Mouse (Mus musculus) cortical plate, adult 2 months (tissue): ENCODE results near the gene Rpl5. TPM values are rescaled to one million over a fixed set of nuclear protein-coding genes. Genes with fewer than 3 reads are reported as not detected.
"Not testable (repeated sequence)": the region's sequence is repeated elsewhere in the genome, so short reads cannot be mapped to it uniquely, and the experiment has no call there.

Source experiments
- H3K27ac ChIP-seq: fragments of 200-500 bp; 2 replicates; pipeline ENCODE4 v1.5.1; 2012; ENCODE audit warnings: low read length, control low read depth, inconsistent platforms; ENCODE audit not compliant: insufficient read depth
- H3K4me1 ChIP-seq: fragments of 200-500 bp; 2 replicates; pipeline ENCODE4 v1.6.1; 2011; ENCODE audit warnings: low read length; ENCODE audit not compliant: control insufficient read depth, insufficient read depth
- H3K4me3 ChIP-seq: fragments of 200-500 bp; 2 replicates; pipeline ENCODE4 v1.5.1; 2011; ENCODE audit warnings: mild to moderate bottlenecking, low read length, control low read depth; ENCODE audit not compliant: insufficient read depth
- CTCF ChIP-seq: fragments of 200-500 bp; IDR thresholded peaks from 2 replicates; pipeline ENCODE4 v1.5.1; 2011; ENCODE audit warnings: mild to moderate bottlenecking, control low read depth, low read length; ENCODE audit not compliant: insufficient read depth; ENCODE audit errors: extremely low read depth
- POLR2A ChIP-seq: fragments of 200-500 bp; IDR thresholded peaks from 2 replicates; pipeline ENCODE4 v1.6.1; 2011; ENCODE audit warnings: mild to moderate bottlenecking, low read length, control low read depth; ENCODE audit not compliant: insufficient read depth; ENCODE audit errors: extremely low read depth
- polyA plus RNA-seq: library from polyadenylated mRNA; depleted of rRNA; stranded (reverse); fragments of >200 nt; gene quantifications from 2 replicates; pipeline ENCODE4 v1.2.3, GENCODE M21; 2012

The Rpl5 gene
- polyA plus RNA-seq, 1 experiment: 82.5 TPM

DNA sequence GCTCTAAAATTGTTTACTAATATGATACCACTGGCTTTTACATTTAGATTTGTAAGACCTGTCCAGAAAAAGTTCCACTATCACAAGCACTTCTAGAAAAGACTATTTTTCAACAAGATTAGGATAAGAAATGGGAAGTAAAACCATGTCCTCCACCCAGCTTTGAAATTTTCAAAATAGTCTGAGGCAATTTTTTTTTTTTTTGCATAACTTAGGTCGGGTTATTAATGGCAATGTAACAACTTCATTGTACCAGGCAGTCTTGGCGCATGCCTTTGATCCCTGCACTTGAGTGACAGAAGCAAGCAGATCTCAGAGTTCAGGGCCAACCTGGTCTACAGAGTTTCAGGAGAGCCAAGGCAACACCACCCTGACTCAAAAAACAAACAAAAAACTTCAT lies 30.6 kb upstream of the Rpl5 start:
- H3K4me1 ChIP-seq: peaks cover 4% of the 10 kb centered on the region
- no peak for TF ChIP-seq POLR2A
- TF ChIP-seq CTCF: no peak
- H3K4me3 ChIP-seq: no peak overlapping the region; the same call in 1 of the 2 replicates
- no peak overlapping the region for H3K27ac ChIP-seq

DNA sequence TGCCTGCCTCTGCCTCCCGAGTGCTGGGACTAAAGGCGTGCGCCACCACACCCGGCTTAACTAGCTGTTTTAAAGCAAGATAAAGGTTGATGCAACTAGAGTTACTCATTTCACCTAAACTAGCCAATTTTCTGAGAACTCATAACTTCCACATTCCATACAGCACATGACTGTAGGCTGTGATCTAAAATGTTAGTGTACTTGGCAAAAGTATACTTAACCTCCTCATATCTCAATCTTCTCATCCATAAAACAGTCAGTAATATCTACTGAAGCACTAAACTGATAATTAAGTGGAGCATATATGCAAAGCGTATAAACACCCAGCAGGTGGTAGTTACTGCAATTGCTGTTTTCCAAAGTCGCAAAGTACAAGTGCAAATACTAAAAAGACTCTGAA lies 27.0 kb upstream of the Rpl5 start:
- Histone ChIP-seq H3K27ac (no peak overlapping the region), H3K4me3 (peak overlapping the region; percentile 33)
- TF ChIP-seq POLR2A (no peak), CTCF (no peak)

DNA sequence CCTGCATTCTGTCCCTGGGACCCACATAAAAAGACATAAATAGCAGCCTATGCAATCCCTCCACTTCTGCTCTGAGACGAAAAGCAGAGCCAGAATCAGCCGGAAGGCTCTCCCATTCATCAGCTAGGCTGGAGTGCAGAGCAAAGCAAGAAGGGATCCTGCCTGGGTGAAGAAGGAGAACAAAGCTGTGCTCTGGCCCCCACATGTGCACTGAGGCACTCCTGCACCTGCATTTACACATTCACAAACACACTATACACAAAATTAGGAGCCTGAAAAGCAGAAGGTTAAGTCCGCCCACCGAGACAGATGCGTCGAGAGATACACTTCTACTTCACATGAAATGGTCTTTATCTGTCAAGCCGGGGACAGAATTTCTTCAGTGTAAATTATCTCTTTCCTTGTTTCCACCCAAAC lies 26.4 kb upstream of the Rpl5 start:
- peak overlapping the region; percentile 33 for H3K4me3 ChIP-seq
- H3K27ac ChIP-seq: 0 out of 2 replicates have a peak overlapping the region, but pooled peaks have one; percentile 0
- TF ChIP-seq CTCF (no peak), POLR2A (peak; percentile 63; the same call in 1 of the 2 replicates)
- peaks cover 2% of the 10 kb centered on the region; the same call in 1 of the 2 replicates for H3K4me1 ChIP-seq

More for the DNA sequence above, 27.0 kb upstream of the Rpl5 start:
- peaks cover 2% of the 10 kb centered on the region; the same call in 1 of the 2 replicates for H3K4me1 ChIP-seq

DNA sequence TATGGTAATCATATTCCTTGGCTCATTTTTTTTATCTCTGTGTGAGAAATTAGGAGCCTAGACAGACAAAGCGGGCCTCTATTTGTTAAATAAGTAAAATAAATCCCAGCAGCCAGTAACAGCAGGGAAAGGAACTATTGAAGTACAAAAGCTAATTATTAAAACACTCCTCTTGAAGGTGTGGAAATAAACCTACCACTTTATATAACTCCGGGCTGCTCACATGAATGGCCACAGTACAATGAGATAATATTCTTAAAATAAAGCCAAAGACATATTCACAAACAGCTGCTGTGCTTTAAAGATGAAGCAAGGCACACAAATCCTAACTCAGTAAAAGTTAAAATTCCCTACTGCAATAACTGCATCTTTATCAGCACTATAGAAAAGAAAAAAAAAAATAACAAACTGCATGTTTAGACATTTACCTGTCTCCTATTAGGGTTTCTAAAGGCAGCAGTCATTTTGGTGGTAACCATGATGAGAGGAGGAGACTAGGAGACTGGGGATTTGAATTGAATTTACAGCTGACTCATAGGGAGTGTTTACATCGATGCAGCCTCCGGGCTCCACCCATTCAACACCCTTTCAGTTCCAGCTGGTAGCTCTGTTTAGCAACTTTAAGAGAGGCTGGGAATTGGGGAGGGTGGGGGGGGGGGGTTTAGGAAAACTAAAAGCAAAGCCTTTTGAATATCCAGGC lies 25.6 kb upstream of the Rpl5 start, which contains the start of gene Evi5:
Evi5 (minus strand) TSS at position 547 of the 700 bp plus-strand sequence.
- 0 out of 2 replicates have a peak within 1 kb of the TSS, but pooled peaks have one; percentile 0 for H3K27ac ChIP-seq
- TF ChIP-seq CTCF (no peak), POLR2A (0 out of 2 replicates have a peak, but pooled peaks have one; percentile 10)
- peaks cover 2% of the 10 kb centered on the region; the same call in 1 of the 2 replicates for H3K4me1 ChIP-seq
- H3K4me3 ChIP-seq: peak within 1 kb of the TSS; percentile 33

DNA sequence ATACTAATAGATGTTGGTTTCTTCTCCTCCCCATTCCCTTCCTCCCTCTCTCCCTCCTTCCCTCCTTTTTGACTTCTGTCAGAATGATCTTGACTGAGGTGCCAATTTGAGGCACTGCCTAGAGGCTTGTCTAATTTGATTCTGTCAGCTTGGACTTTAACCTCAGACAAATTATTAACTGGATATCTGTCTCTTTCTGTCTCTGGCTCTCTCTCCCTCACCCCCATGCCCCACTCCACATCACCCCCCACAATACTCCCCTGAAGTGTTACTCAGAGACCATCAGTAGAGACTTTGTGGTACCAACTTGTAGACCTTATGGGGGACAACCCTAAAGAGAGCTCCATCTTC lies 25.1 kb upstream of the Rpl5 start:
- peak overlapping the region; percentile 33; the same call in 1 of the 2 replicates for H3K4me3 ChIP-seq
- peaks cover 2% of the 10 kb centered on the region; the same call in 1 of the 2 replicates for H3K4me1 ChIP-seq
- no peak overlapping the region for H3K27ac ChIP-seq
- no peak for TF ChIP-seq CTCF
- TF ChIP-seq POLR2A: 0 out of 2 replicates have a peak, but pooled peaks have one; percentile 1

DNA sequence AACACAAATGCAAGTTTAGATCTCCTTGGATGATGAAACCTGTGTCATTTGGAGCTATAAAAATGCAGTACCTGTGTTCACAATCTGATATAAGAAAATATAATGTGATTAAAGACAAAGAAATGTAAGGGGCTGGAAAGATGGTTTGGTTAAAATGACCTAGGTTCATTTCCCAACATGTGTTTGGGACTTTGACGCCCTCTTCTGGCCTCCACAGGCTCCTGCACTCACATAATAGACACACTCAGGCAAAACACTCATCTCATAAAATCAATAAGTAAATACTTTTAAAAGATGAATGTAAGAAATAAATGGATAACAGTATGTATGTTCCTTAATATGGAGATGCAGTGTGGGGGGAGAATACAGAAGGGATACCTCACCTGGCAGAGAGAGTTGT lies 23.2 kb upstream of the Rpl5 start:
- Histone ChIP-seq H3K27ac (no peak overlapping the region), H3K4me1 (peaks cover 2% of the 10 kb centered on the region; the same call in 1 of the 2 replicates), H3K4me3 (no peak overlapping the region)
- TF ChIP-seq CTCF (no peak), POLR2A (no peak)

DNA sequence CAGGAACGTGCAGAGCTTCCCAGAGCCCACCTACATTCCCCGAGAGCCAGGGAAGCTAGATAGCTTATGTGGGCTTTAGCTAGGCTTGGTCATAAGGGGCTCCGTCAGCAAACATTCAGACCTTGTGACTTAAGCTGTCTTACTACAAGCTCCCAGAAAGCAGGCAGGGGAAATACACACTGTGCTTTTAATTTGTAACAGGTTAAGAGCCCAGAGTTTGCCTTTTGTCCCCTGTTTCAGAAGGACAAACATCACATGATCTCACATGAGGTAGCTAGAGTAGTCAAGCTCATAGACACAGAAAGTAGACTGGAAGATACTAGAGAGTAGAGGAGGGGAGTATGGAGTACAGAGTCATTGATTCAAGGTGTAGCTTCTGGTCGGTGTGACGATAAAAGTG lies 19.6 kb upstream of the Rpl5 start:
- Histone ChIP-seq H3K4me3 (no peak overlapping the region), H3K4me1 (no peaks in the 10 kb centered on the region), H3K27ac (no peak overlapping the region)
- no peak for TF ChIP-seq POLR2A

DNA sequence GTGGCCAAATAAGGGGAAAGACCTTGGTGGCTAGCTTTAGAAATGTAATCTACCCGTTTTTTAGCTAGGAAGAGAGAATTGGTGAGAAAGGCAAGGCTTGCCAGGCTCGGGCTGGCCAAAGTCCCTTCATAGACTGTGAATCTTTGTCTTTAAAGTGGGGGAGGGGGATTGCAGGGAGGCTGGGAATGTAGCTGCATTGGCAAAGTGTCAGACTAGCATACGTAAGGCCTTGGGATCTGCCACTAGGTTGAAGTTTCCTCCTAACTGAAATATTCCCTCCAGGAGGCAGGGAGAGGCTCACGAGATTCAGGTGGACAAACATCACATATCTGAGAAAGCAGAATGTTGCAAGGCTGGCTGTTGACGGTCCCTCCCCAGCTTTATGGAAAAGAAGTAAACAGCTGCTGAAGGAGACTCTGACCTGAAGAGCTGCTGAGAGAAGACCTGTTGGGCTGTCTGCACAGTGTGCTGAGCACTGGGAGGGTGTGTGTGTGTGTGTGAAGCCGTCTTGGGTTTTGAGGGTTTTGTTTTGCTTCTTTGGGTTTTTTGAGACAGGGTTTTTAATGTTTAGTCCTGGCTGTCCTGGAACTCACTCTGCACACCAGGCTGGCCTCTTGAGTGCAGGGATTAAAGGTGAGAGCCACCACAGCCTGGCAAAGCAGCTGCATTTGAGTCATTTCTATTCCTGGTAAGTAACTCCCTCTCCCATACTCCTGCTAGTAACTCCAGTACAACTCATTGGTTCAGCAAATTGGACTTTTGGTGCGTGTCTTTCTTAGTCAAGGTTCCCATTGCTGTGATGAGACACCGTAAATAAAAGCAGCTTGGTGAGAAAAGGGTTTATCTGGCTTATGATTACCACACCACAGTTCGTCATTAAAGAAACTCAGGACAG lies 10.1 kb upstream of the Rpl5 start:
- no peak for TF ChIP-seq POLR2A
- TF ChIP-seq CTCF: no peak
- H3K27ac ChIP-seq: no peak overlapping the region
- H3K4me1 ChIP-seq: no peaks in the 10 kb centered on the region
- no peak overlapping the region for H3K4me3 ChIP-seq

DNA sequence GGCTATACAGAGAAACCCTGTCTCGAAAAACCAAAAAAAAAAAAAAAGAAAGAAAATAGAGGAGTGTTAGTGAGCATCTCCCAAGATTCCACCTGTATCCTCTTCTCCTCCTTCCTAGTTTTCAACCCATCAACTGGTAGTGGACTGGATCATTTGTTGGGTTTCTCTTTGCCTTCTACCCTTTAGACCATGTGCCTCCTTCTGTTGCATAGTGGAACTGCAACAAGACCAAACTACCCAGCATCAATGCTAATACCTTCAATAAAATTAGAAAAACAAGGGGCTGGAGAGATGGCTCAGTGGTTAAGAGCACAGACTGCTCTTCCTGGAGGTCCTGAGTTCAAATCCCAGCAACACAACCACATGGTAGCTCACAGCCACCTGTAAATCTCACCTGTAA lies 8.8 kb upstream of the Rpl5 start:
- peak; percentile 34; the same call in 1 of the 2 replicates for TF ChIP-seq CTCF
- not testable (repeated sequence) for H3K4me3 ChIP-seq, H3K4me1 ChIP-seq, H3K27ac ChIP-seq
